Mouse (Mus musculus) cerebellum, postnatal 36 days (tissue): ENCODE data around the gene Mettl1.

Experiments used
- DNase-seq, 2 experiments: peaks; one replicate each; pipeline ENCODE4 v3.0.0; 2021 to 2022; ENCODE audit warnings: mixed read lengths in 2 of 2

The Mettl1 gene

GRCm38 (mm10) chr10:127090560-127091411 is 49.6 kb downstream of the Mettl1 start:
- no peak for DNase-seq

- peak in 1 of 2 experiments; percentile 37 for DNase-seq
Measured at GRCm38 (mm10) chr10:127091507-127092396, 50.5 kb downstream of the Mettl1 start.

- no peak for DNase-seq
Measured at GRCm38 (mm10) chr10:127092742-127093141, 51.5 kb downstream of the Mettl1 start.

GRCm38 (mm10) chr10:127094382-127094802 is 53.2 kb downstream of the Mettl1 start:
- peak; percentile 25 to 40 for DNase-seq
